Mouse (Mus musculus) spleen, postnatal 4 days (tissue): ENCODE measurements around the gene Med18.

ENCODE experiments used
- DNase-seq, 2 experiments: peaks; one replicate each; pipeline ENCODE4 v3.0.0; 2022; ENCODE audit warnings: low spot score in 2 of 2

Gene Med18

GRCm38 (mm10) chr4:132463430-132464254, at the start of gene Med18:
TSS of gene Med18 (minus strand) at chr4:132463921.
- DNase-seq, result peak; percentile 91 to 94

GRCm38 (mm10) chr4:132512080-132512479, 48.4 kb upstream of the Med18 start:
- DNase-seq, result no peak

- DNase-seq, result peak; percentile 98
Measured at GRCm38 (mm10) chr4:132510352-132510798, 46.7 kb upstream of the Med18 start, which contains the start of gene Sesn2. TSS of gene Sesn2 (minus strand) at chr4:132510501.

- peak; percentile 57 to 85 for DNase-seq
Measured at GRCm38 (mm10) chr4:132509621-132510296, 46.0 kb upstream of the Med18 start.

- no peak for DNase-seq
Measured at GRCm38 (mm10) chr4:132507210-132507609, 43.5 kb upstream of the Med18 start.

- no peak for DNase-seq
Measured at GRCm38 (mm10) chr4:132506250-132506649, 42.5 kb upstream of the Med18 start.

GRCm38 (mm10) chr4:132505800-132506199, 42.1 kb upstream of the Med18 start:
- no peak for DNase-seq

- DNase-seq, result peak in 1 of 2 experiments; percentile 37
Measured at GRCm38 (mm10) chr4:132505034-132505738, 41.5 kb upstream of the Med18 start.

GRCm38 (mm10) chr4:132503344-132503743, 39.6 kb upstream of the Med18 start:
- no peak for DNase-seq

GRCm38 (mm10) chr4:132501639-132502038, 37.9 kb upstream of the Med18 start:
- no peak for DNase-seq

GRCm38 (mm10) chr4:132494271-132494918, 30.7 kb upstream of the Med18 start:
- DNase-seq, result peak in 1 of 2 experiments; percentile 38

- no peak for DNase-seq
Measured at GRCm38 (mm10) chr4:132492178-132493060, 28.7 kb upstream of the Med18 start.

- no peak for DNase-seq
Measured at GRCm38 (mm10) chr4:132491748-132492147, 28.0 kb upstream of the Med18 start.

- no peak for DNase-seq
Measured at GRCm38 (mm10) chr4:132491057-132491456, 27.3 kb upstream of the Med18 start.

GRCm38 (mm10) chr4:132490273-132491010, 26.7 kb upstream of the Med18 start:
- no peak for DNase-seq

GRCm38 (mm10) chr4:132488976-132489375, 25.3 kb upstream of the Med18 start:
- no peak for DNase-seq

- DNase-seq, result no peak
Measured at GRCm38 (mm10) chr4:132488521-132488920, 24.8 kb upstream of the Med18 start.

GRCm38 (mm10) chr4:132484820-132485219, 21.1 kb upstream of the Med18 start:
- no peak for DNase-seq

GRCm38 (mm10) chr4:132484231-132484630, 20.5 kb upstream of the Med18 start:
- DNase-seq, result no peak
